Mouse (Mus musculus): Measurements from ENCODE around the gene Fam187b.

- TF ChIP-seq EP300 (IDR thresholded peaks at IDR 0.05; ENCODE audit: low read length) (no peak), CTCF (conservative IDR thresholded peaks at IDR 0.05 in 1 of 2, IDR thresholded peaks at IDR 0.05 in 1 of 2; ENCODE audit: low read depth in 2 of 2, low read length in 2 of 2) (no peak)
Observed at GRCm38 (mm10) chr7:30993986-30994385, 20.4 kb downstream of the Fam187b start.

All from CH12.LX (cell line).